Comparison of ENCODE assay signal across 42 mouse cellular contexts in the genomic region with DNA sequence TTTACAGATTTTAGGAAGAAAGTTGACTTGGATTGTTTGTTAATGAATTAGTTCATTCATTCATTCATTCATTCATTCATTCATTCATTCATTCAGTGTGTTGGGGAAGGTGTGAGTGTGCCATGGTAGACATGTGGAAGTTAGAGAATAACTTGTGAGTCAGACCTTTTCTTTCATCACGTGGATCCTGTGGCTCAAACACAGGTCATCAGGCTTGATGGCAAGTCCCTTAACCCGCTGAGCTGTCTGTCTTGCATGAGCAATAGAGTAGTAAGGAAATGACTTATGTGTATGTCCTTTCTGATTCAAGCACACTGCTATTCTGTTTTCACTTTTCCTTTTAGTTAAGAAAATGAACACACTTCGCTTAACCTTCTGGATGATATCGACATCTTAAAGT. TPM values are rescaled to one million over a fixed set of nuclear protein-coding genes. Genes with fewer than 3 reads are reported as not detected.
"Had no signal": no experiment of that assay in that cellular context is flagged by ENCODE, and none has a peak within 500 bp of the region (broad histone marks: within the 10 kb centered on the region; RNA-seq: fewer than 3 reads in every experiment).

No protein-coding gene starts in this region.

- H3K27ac ChIP-seq: heart, adult 2 months; heart, embryonic 13.5 days; heart, embryonic 15.5 days; hindbrain, embryonic 13.5 days; hindbrain, embryonic 15.5 days; intestine, embryonic 15.5 days; kidney, embryonic 15.5 days; kidney, postnatal 0 days; limb, embryonic 13.5 days; limb, embryonic 15.5 days; liver, embryonic 12.5 days; liver, embryonic 14.5 days had no signal

- DNase-seq: gastrocnemius, postnatal 14 days; gastrocnemius, postnatal 36 days; heart, adult 2 months; heart, postnatal 14 days; heart, postnatal 36 days; kidney, adult 18-20 months; kidney, adult 9 months; kidney, postnatal 14 days; kidney, postnatal 36 days; layer of hippocampus, adult 9-11 months; layer of hippocampus, postnatal 36 days; left cerebral cortex, postnatal 4 days had no signal

- H3K4me1 ChIP-seq: heart, embryonic 13.5 days; heart, embryonic 15.5 days; hindbrain, embryonic 13.5 days; hindbrain, embryonic 15.5 days; intestine, embryonic 15.5 days; kidney, embryonic 15.5 days; limb, embryonic 13.5 days; limb, embryonic 15.5 days; liver, embryonic 12.5 days had no signal

- H3K9me3 ChIP-seq: heart, embryonic 13.5 days; heart, embryonic 15.5 days; hindbrain, embryonic 13.5 days; hindbrain, embryonic 15.5 days; intestine, embryonic 15.5 days; kidney, embryonic 15.5 days; limb, embryonic 13.5 days; limb, embryonic 15.5 days; liver, embryonic 12.5 days had no signal

- H3K4me3 ChIP-seq: heart, adult 2 months; heart, embryonic 13.5 days; heart, embryonic 15.5 days; hindbrain, embryonic 13.5 days; hindbrain, embryonic 15.5 days; intestine, embryonic 15.5 days; kidney, embryonic 15.5 days; limb, embryonic 13.5 days; limb, embryonic 15.5 days; liver, embryonic 12.5 days had no signal

- ATAC-seq: inflammation-experienced regulatory T-cells, adult 6 months; intestine, embryonic 15.5 days; intestine, postnatal 0 days; liver, embryonic 12.5 days had no signal

- H3K27me3 ChIP-seq: heart, embryonic 13.5 days; heart, embryonic 15.5 days; hindbrain, embryonic 13.5 days; hindbrain, embryonic 15.5 days; intestine, embryonic 15.5 days; kidney, embryonic 15.5 days; limb, embryonic 13.5 days; limb, embryonic 15.5 days; liver, embryonic 12.5 days had no signal

- H3K36me3 ChIP-seq: heart, embryonic 13.5 days; heart, embryonic 15.5 days; hindbrain, embryonic 13.5 days; hindbrain, embryonic 15.5 days; intestine, embryonic 15.5 days; kidney, embryonic 15.5 days; limb, embryonic 13.5 days; limb, embryonic 15.5 days; liver, embryonic 12.5 days had no signal

- H3K4me2 ChIP-seq: heart, embryonic 11.5 days; heart, embryonic 13.5 days; heart, embryonic 15.5 days; hindbrain, embryonic 13.5 days; hindbrain, embryonic 15.5 days; intestine, embryonic 15.5 days; kidney, embryonic 15.5 days; limb, embryonic 13.5 days; limb, embryonic 15.5 days; liver, embryonic 12.5 days had no signal

- H3K9ac ChIP-seq: heart, embryonic 13.5 days; heart, embryonic 15.5 days; hindbrain, embryonic 13.5 days; hindbrain, embryonic 15.5 days; intestine, embryonic 15.5 days; kidney, embryonic 15.5 days; limb, embryonic 13.5 days; limb, embryonic 15.5 days; liver, embryonic 12.5 days; liver, embryonic 14.5 days had no signal

RNA-seq across cellular contexts. Expression of a gene that starts 5.5 kb away (rescaled TPM):
- total RNA-seq: gastrocnemius, adult 8-10 months; gastrocnemius, postnatal 14 days; gastrocnemius, postnatal 36 days; heart, adult 2 months; heart, postnatal 14 days; heart, postnatal 36 days; hematopoietic stem cell, adult 5-6 weeks; layer of hippocampus, adult 18-20 months; layer of hippocampus, adult 8-10 months; layer of hippocampus, postnatal 14 days; layer of hippocampus, postnatal 36 days; left cerebral cortex, adult 18-20 months; left cerebral cortex, adult 8-10 months; left cerebral cortex, postnatal 10 days; left cerebral cortex, postnatal 25 days; left cerebral cortex, postnatal 4 days; liver, adult 2 months had no signal
- polyA plus RNA-seq: gonadal fat pad, adult 2 months; heart, adult 2 months; heart, embryonic 11.5 days; heart, embryonic 13.5 days; heart, embryonic 15.5 days; heart, postnatal 0 days; hindbrain, embryonic 11.5 days; hindbrain, embryonic 13.5 days; inflammation-experienced regulatory T-cells, adult 6 months; intestine, embryonic 15.5 days; intestine, postnatal 0 days; kidney, embryonic 15.5 days; large intestine, adult 2 months; limb, embryonic 11.5 days; limb, embryonic 13.5 days; limb, embryonic 15.5 days; liver, adult 2 months; liver, embryonic 12.5 days; liver, embryonic 14.5 days; liver, embryonic 16.5 days had no signal

RNA-seq across cellular contexts. Expression of a gene that starts 5.6 kb away (rescaled TPM):
- total RNA-seq: gastrocnemius, adult 8-10 months; gastrocnemius, postnatal 14 days; gastrocnemius, postnatal 36 days; heart, adult 2 months; heart, postnatal 14 days; heart, postnatal 36 days; hematopoietic stem cell, adult 5-6 weeks; layer of hippocampus, adult 18-20 months; layer of hippocampus, adult 8-10 months; layer of hippocampus, postnatal 14 days; layer of hippocampus, postnatal 36 days; left cerebral cortex, adult 18-20 months; left cerebral cortex, adult 8-10 months; left cerebral cortex, postnatal 10 days; left cerebral cortex, postnatal 25 days; left cerebral cortex, postnatal 4 days; liver, adult 2 months had no signal
- polyA plus RNA-seq: gonadal fat pad, adult 2 months; heart, adult 2 months; heart, embryonic 11.5 days; heart, embryonic 13.5 days; heart, embryonic 15.5 days; heart, postnatal 0 days; hindbrain, embryonic 11.5 days; hindbrain, embryonic 13.5 days; hindbrain, embryonic 15.5 days; intestine, embryonic 15.5 days; intestine, postnatal 0 days; kidney, postnatal 0 days; large intestine, adult 2 months; limb, embryonic 11.5 days; limb, embryonic 13.5 days; limb, embryonic 15.5 days; liver, adult 2 months; liver, embryonic 12.5 days; liver, embryonic 14.5 days; liver, embryonic 16.5 days had no signal

RNA-seq across cellular contexts. Expression of a gene that starts 16.5 kb away (rescaled TPM):
- total RNA-seq: gastrocnemius, adult 8-10 months; gastrocnemius, postnatal 14 days; gastrocnemius, postnatal 36 days; heart, adult 2 months; heart, postnatal 14 days; heart, postnatal 36 days; hematopoietic stem cell, adult 5-6 weeks; layer of hippocampus, adult 18-20 months; layer of hippocampus, adult 8-10 months; layer of hippocampus, postnatal 14 days; layer of hippocampus, postnatal 36 days; left cerebral cortex, adult 18-20 months; left cerebral cortex, adult 8-10 months; left cerebral cortex, postnatal 10 days; left cerebral cortex, postnatal 25 days; left cerebral cortex, postnatal 4 days; liver, adult 2 months had no signal
- polyA plus RNA-seq: gonadal fat pad, adult 2 months; heart, adult 2 months; heart, embryonic 11.5 days; heart, embryonic 13.5 days; heart, postnatal 0 days; hindbrain, embryonic 11.5 days; hindbrain, embryonic 13.5 days; hindbrain, embryonic 15.5 days; inflammation-experienced regulatory T-cells, adult 6 months; intestine, embryonic 15.5 days; intestine, postnatal 0 days; kidney, embryonic 15.5 days; kidney, postnatal 0 days; large intestine, adult 2 months; limb, embryonic 11.5 days; limb, embryonic 13.5 days; limb, embryonic 15.5 days; liver, adult 2 months; liver, embryonic 12.5 days; liver, embryonic 14.5 days; liver, embryonic 16.5 days had no signal

RNA-seq across cellular contexts. Expression of a gene that starts 36.2 kb away (rescaled TPM):
- total RNA-seq: gastrocnemius, adult 8-10 months; gastrocnemius, postnatal 14 days; gastrocnemius, postnatal 36 days; heart, adult 2 months; heart, postnatal 14 days; hematopoietic stem cell, adult 5-6 weeks; layer of hippocampus, adult 18-20 months; layer of hippocampus, adult 8-10 months; layer of hippocampus, postnatal 14 days; layer of hippocampus, postnatal 36 days; left cerebral cortex, adult 18-20 months; left cerebral cortex, adult 8-10 months; left cerebral cortex, postnatal 10 days; left cerebral cortex, postnatal 4 days had no signal
- polyA plus RNA-seq: gonadal fat pad, adult 2 months; heart, adult 2 months; heart, embryonic 11.5 days; heart, embryonic 13.5 days; heart, embryonic 15.5 days; heart, postnatal 0 days; hindbrain, embryonic 11.5 days; hindbrain, embryonic 13.5 days; hindbrain, embryonic 15.5 days; inflammation-experienced regulatory T-cells, adult 6 months; intestine, embryonic 15.5 days; intestine, postnatal 0 days; kidney, embryonic 15.5 days; kidney, postnatal 0 days; large intestine, adult 2 months; limb, embryonic 11.5 days; limb, embryonic 13.5 days; limb, embryonic 15.5 days; liver, adult 2 months; liver, embryonic 12.5 days; liver, embryonic 14.5 days; liver, embryonic 16.5 days had no signal
